Mouse (Mus musculus) bone marrow, adult 2 months (tissue): ENCODE data around the gene Cadm4.

Experiments used
- CTCF ChIP-seq: fragments of 200-500 bp; IDR thresholded peaks from 2 replicates; pipeline ENCODE4 v1.5.1; 2011; ENCODE audit warnings: low read length, control low read depth; ENCODE audit not compliant: control insufficient read depth, insufficient read depth
- POLR2A ChIP-seq: fragments of 200-500 bp; IDR thresholded peaks from 2 replicates; pipeline ENCODE4 v1.6.1; 2011; ENCODE audit warnings: low read depth, mild to moderate bottlenecking, control low read depth, low read length, borderline replicate concordance; ENCODE audit not compliant: control insufficient read depth

GRCm38 (mm10) chr7:24528861-24529260, 47.0 kb downstream of the Cadm4 start:
- no peak for TF ChIP-seq CTCF
- no peak for TF ChIP-seq POLR2A
